Mouse (Mus musculus) forebrain, embryonic 14.5 days (tissue): ENCODE data around the gene Trappc2. TPM values are rescaled to one million over a fixed set of nuclear protein-coding genes. Genes with fewer than 3 reads are reported as not detected.

Experiments
- ATAC-seq: fragments of 200-750 bp; cut with Nextera tagmentation; 2 replicates; pipeline ENCODE4 v1.8.0; 2017; ENCODE audit warnings: mild to moderate bottlenecking, moderate library complexity
- DNase-seq: peaks from one replicate; pipeline ENCODE4 v3.0.0-alpha.2; 2015; ENCODE audit warnings: low spot score
- H3K27ac ChIP-seq: fragments of 300-500 bp; sonication (generic); 2 replicates; pipeline ENCODE4 v1.5.1; 2014; ENCODE audit warnings: low read depth, mild to moderate bottlenecking, control low read depth, low read length, moderate library complexity
- H3K27me3 ChIP-seq: fragments of 300-500 bp; sonication (generic); replicated peaks from 2 replicates; pipeline ENCODE4 v1.6.1; 2014; ENCODE audit warnings: low read length, control low read depth, mixed read lengths; ENCODE audit not compliant: control insufficient read depth, insufficient read depth
- H3K36me3 ChIP-seq: fragments of 300-500 bp; sonication (generic); 2 replicates; pipeline ENCODE4 v1.6.1; 2014; ENCODE audit warnings: low read length, control low read depth; ENCODE audit not compliant: control insufficient read depth, insufficient read depth
- H3K4me1 ChIP-seq: fragments of 300-500 bp; sonication (generic); 2 replicates; pipeline ENCODE4 v1.6.1; 2014; ENCODE audit warnings: antibody characterized with exemption, low read length, control low read depth; ENCODE audit not compliant: control insufficient read depth, insufficient read depth
- H3K4me2 ChIP-seq: fragments of 300-500 bp; sonication (generic); 2 replicates; pipeline ENCODE4 v1.6.1; 2014; ENCODE audit warnings: mild to moderate bottlenecking, control low read depth, low read length
- H3K4me3 ChIP-seq: fragments of 300-500 bp; sonication (generic); 2 replicates; pipeline ENCODE4 v1.5.1; 2014; ENCODE audit warnings: low read depth, low read length, control low read depth
- H3K9ac ChIP-seq: fragments of 300-500 bp; sonication (generic); 2 replicates; pipeline ENCODE4 v1.6.1; 2014; ENCODE audit warnings: mild to moderate bottlenecking, low read length, control low read depth, moderate library complexity
- H3K9me3 ChIP-seq: fragments of 300-500 bp; sonication (generic); replicated peaks from 2 replicates; pipeline ENCODE4 v1.6.1; 2016; ENCODE audit warnings: low read length, control low read depth, mixed read lengths; ENCODE audit not compliant: control insufficient read depth
- WGBS: fragments of 180-500 bp; shearing (Covaris S2); extraction: QIAGEN DNeasy Blood & Tissue Kit; methylation state at CpG from one replicate; pipeline ENCODE4 v1.1.7; 2014; 5-methylcytosine and 5-hydroxymethylcytosine counted together
- polyA plus RNA-seq: library from polyadenylated mRNA; unstranded; fragments of >200 nt; fragmentation: Nextera tagmentation; extraction: Ambion mirVana; gene quantifications from 2 replicates; pipeline ENCODE4 v1.2.1, GENCODE M21; 2014

Gene Trappc2
- polyA plus RNA-seq, 1 experiment from 2014 or later, result 70.3 TPM

DNA sequence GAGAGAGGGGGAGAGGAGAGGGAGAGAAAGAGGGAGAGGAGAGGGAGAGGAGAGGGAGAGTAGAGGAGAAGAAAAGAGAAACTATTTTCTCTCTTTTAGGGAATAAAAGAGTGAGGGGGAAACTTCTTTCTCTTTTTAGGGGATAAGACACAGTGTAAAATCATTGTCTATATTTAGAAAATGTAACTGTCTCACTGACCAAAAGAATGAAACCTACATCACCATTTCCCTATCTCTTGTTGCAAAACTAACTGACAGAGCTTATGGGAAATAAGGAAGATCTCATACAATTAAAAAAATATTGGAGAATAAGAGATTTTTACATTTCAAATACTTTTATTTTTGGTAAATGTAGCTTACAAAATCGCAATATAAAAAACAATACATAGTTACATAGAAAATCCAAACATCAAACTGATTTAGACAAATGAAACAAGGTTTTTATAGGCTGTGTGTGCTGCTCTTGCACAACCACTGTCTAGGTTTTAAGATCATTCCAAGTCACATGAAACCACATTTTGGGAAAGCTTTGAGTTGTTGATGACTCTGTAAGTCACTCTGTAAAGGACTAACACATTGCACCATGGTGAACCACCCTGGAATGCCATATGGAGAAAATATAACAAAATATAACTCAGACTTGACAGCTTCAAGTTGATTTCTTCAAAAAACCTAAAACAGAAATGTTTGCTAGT, 59.3 kb downstream of the Trappc2 start:
- Histone ChIP-seq H3K4me1 (no peaks in the 10 kb centered on the region), H3K27ac (no peak overlapping the region), H3K36me3 (0 out of 2 replicates have a peak, but pooled peaks cover 2% of the 10 kb centered on the region), H3K4me2 (no peak overlapping the region), H3K4me3 (no peak overlapping the region), H3K27me3 (no peaks in the 10 kb centered on the region), H3K9ac (no peak overlapping the region), H3K9me3 (no peaks in the 10 kb centered on the region)
- 80% methylated on average over 1 of the region's 1 CpGs for WGBS
- DNase-seq, result no peak
- no peak for ATAC-seq

Other genes with a start within 250 kb of the Trappc2 start
- gene Gpm6b, start 201.7 kb upstream of the Trappc2 start, polyA plus RNA-seq, result 245 and 296 TPM in 2 replicates
- gene Ofd1, start 130 bp downstream of the Trappc2 start, polyA plus RNA-seq, result 7.2 and 7.4 TPM in 2 replicates
- gene Rab9, start 39.3 kb downstream of the Trappc2 start, polyA plus RNA-seq, result 50.4 and 52.7 TPM in 2 replicates
- gene Tceanc, start 78.0 kb downstream of the Trappc2 start, polyA plus RNA-seq, result 5.9 and 6.9 TPM in 2 replicates
- gene Egfl6, start 145.1 kb downstream of the Trappc2 start, polyA plus RNA-seq, result 0.86 and 0.98 TPM in 2 replicates